Mouse (Mus musculus) forebrain, postnatal 0 days (tissue): ENCODE data around the gene Srpx2. TPM values are rescaled to one million over a fixed set of nuclear protein-coding genes. Genes with fewer than 3 reads are reported as not detected.

Experiments used
- ATAC-seq: fragments of 200-750 bp; cut with Nextera tagmentation; 2 replicates; pipeline ENCODE4 v1.8.0; 2017; ENCODE audit warnings: mild to moderate bottlenecking, moderate library complexity
- DNase-seq: peaks from one replicate; pipeline ENCODE4 v3.0.0-alpha.2; 2015
- H3K27ac ChIP-seq: fragments of 300-500 bp; sonication (generic); 2 replicates; pipeline ENCODE4 v1.5.1; 2014; ENCODE audit warnings: low read depth, mild to moderate bottlenecking, antibody characterized with exemption, low read length, moderate library complexity, mixed read lengths
- H3K27me3 ChIP-seq: fragments of 300-500 bp; sonication (generic); 2 replicates; pipeline ENCODE4 v1.6.1; 2014; ENCODE audit warnings: mild to moderate bottlenecking, low read length, mixed read lengths; ENCODE audit not compliant: insufficient read depth
- H3K36me3 ChIP-seq: fragments of 300-500 bp; sonication (generic); 2 replicates; pipeline ENCODE4 v1.6.1; 2014; ENCODE audit warnings: mild to moderate bottlenecking, moderate library complexity; ENCODE audit not compliant: insufficient read depth
- H3K4me1 ChIP-seq: fragments of 300-500 bp; sonication (generic); 2 replicates; pipeline ENCODE4 v1.6.1; 2014; ENCODE audit warnings: antibody characterized with exemption; ENCODE audit not compliant: insufficient read depth
- H3K4me2 ChIP-seq: fragments of 300-500 bp; sonication (generic); 2 replicates; pipeline ENCODE4 v1.6.1; 2014; ENCODE audit warnings: low read depth, mild to moderate bottlenecking, moderate library complexity
- H3K4me3 ChIP-seq: fragments of 300-500 bp; sonication (generic); 2 replicates; pipeline ENCODE4 v1.5.1; 2014; ENCODE audit warnings: low read depth, low read length, mixed read lengths
- H3K9ac ChIP-seq: fragments of 300-500 bp; sonication (generic); 2 replicates; pipeline ENCODE4 v1.6.1; 2014; ENCODE audit warnings: mild to moderate bottlenecking
- H3K9me3 ChIP-seq: fragments of 300-500 bp; sonication (generic); 2 replicates; pipeline ENCODE4 v1.6.1; 2016; ENCODE audit warnings: low read length
- CTCF ChIP-seq: sonication (generic); IDR thresholded peaks from 2 replicates; pipeline ENCODE4 v1.5.1; 2016; ENCODE audit warnings: antibody characterized with exemption, control low read depth, low read depth
- WGBS: fragments of 180-500 bp; shearing (Covaris S2); extraction: QIAGEN DNeasy Blood & Tissue Kit; methylation state at CpG from one replicate; pipeline ENCODE4 v1.1.7; 2014; 5-methylcytosine and 5-hydroxymethylcytosine counted together
- polyA plus RNA-seq: library from polyadenylated mRNA; unstranded; fragments of >200 nt; fragmentation: Nextera tagmentation; extraction: Ambion mirVana; gene quantifications from 2 replicates; pipeline ENCODE4 v1.2.1, GENCODE M21; 2015
- total RNA-seq: library from RNA; depleted of rRNA; stranded (reverse); fragments of >200 nt; gene quantifications from 2 replicates; pipeline ENCODE4 v1.2.3, GENCODE M21; 2014; rRNA removed

Srpx2 gene
- total and polyA plus RNA-seq, 2 experiments from 2014 or later: 1.3 to 2.4 TPM

- whole genome bisulfite sequencing: 51% methylated on average over 7 of the region's 7 CpGs
- H3K36me3 ChIP-seq: no peaks in the 10 kb centered on the region
Measured at GRCm38 (mm10) chrX:133954661-133955060, 46.4 kb downstream of the Srpx2 start.

GRCm38 (mm10) chrX:133960617-133961016, 52.4 kb downstream of the Srpx2 start:
- Histone ChIP-seq H3K27ac (no peak overlapping the region), H3K27me3 (no peaks in the 10 kb centered on the region), H3K9me3 (no peaks in the 10 kb centered on the region), H3K4me2 (no peak overlapping the region), H3K9ac (no peak overlapping the region), H3K4me3 (no peak overlapping the region), H3K36me3 (no peaks in the 10 kb centered on the region), H3K4me1 (no peaks in the 10 kb centered on the region)
- ATAC-seq: no peak
- TF ChIP-seq CTCF: no peak
- WGBS: 57% methylated on average over 2 of the region's 2 CpGs
- DNase-seq: no peak

More at GRCm38 (mm10) chrX:133954661-133955060, 46.4 kb downstream of the Srpx2 start:
- H3K27ac ChIP-seq: no peak overlapping the region
- H3K4me2 ChIP-seq: no peak overlapping the region
- TF ChIP-seq CTCF: no peak
- ATAC-seq: no peak
- no peaks in the 10 kb centered on the region for H3K27me3 ChIP-seq
- H3K4me3 ChIP-seq: no peak overlapping the region
- DNase-seq: no peak
- H3K9me3 ChIP-seq: no peaks in the 10 kb centered on the region
- H3K4me1 ChIP-seq: no peaks in the 10 kb centered on the region
- no peak overlapping the region for H3K9ac ChIP-seq

GRCm38 (mm10) chrX:133964615-133965014, 56.4 kb downstream of the Srpx2 start:
- Histone ChIP-seq H3K36me3 (no peaks in the 10 kb centered on the region), H3K27ac (no peak overlapping the region), H3K9ac (no peak overlapping the region), H3K4me2 (no peak overlapping the region), H3K4me1 (no peaks in the 10 kb centered on the region), H3K27me3 (no peaks in the 10 kb centered on the region), H3K4me3 (no peak overlapping the region), H3K9me3 (no peaks in the 10 kb centered on the region)
- ATAC-seq (no peak), DNase-seq (no peak)
- TF ChIP-seq CTCF: no peak
- 70% methylated on average over 2 of the region's 2 CpGs for WGBS

GRCm38 (mm10) chrX:133981231-133982002, 73.2 kb downstream of the Srpx2 start, which contains the start of gene Sytl4:
Sytl4 (minus strand) TSS chrX:133981812.
- Histone ChIP-seq H3K27ac (no peak within 1 kb of the TSS), H3K36me3 (no peaks in the 10 kb centered on the region), H3K4me3 (peak within 1 kb of the TSS; percentile 22; the same call in 1 of the 2 replicates), H3K9ac (no peak within 1 kb of the TSS), H3K4me1 (no peaks in the 10 kb centered on the region), H3K9me3 (no peaks in the 10 kb centered on the region), H3K4me2 (peak within 1 kb of the TSS; percentile 43), H3K27me3 (no peaks in the 10 kb centered on the region)
- ATAC-seq: no peak
- TF ChIP-seq CTCF: no peak
- WGBS: 27% methylated on average over 29 of the region's 29 CpGs
- DNase-seq: no peak

Other genes starting within 250 kb of the Srpx2 start
- 44.9 and 67.1 TPM in 2 replicates for gene Pcdh19, start 219.4 kb upstream of the Srpx2 start, total RNA-seq
- 15.8 and 23.6 TPM in 2 replicates for gene Pcdh19, start 219.4 kb upstream of the Srpx2 start, polyA plus RNA-seq
- 0.69 TPM in 1 of 2 replicates, not detected in the other for gene Tnmd, start 57.4 kb upstream of the Srpx2 start, total RNA-seq
- 0.15 and 0.20 TPM in 2 replicates for gene Tnmd, start 57.4 kb upstream of the Srpx2 start, polyA plus RNA-seq
- 168 and 177 TPM in 2 replicates for gene Tspan6, start 10.0 kb upstream of the Srpx2 start, total RNA-seq
- 248 and 263 TPM in 2 replicates for gene Tspan6, start 10.0 kb upstream of the Srpx2 start, polyA plus RNA-seq
- gene Sytl4, start 73.4 kb downstream of the Srpx2 start, total RNA-seq: 0.86 and 1.1 TPM in 2 replicates
- 0.34 and 0.41 TPM in 2 replicates for gene Sytl4, start 73.4 kb downstream of the Srpx2 start, polyA plus RNA-seq
- gene Cstf2, start 150.8 kb downstream of the Srpx2 start, total RNA-seq: 72.6 and 79.4 TPM in 2 replicates
- gene Cstf2, start 150.8 kb downstream of the Srpx2 start, polyA plus RNA-seq: 30.8 and 38.3 TPM in 2 replicates